Mouse (Mus musculus): Measurements from ENCODE around the gene Psmc3ip.
A peak's percentile ranks its signal among the peaks of the same experiment; 100 is the strongest.

The Psmc3ip gene

GRCm38 (mm10) chr11:101052751-101053473 is 42.3 kb downstream of the Psmc3ip start:
- DNase-seq (ENCODE audit: low spot score in 2 of 2) = peak in 1 of 2 experiments; percentile 33

GRCm38 (mm10) chr11:101051617-101052016 is 43.6 kb downstream of the Psmc3ip start:
- DNase-seq (ENCODE audit: low spot score in 2 of 2) = no peak

GRCm38 (mm10) chr11:101051051-101051493 is 44.2 kb downstream of the Psmc3ip start:
- no peak for DNase-seq (ENCODE audit: low spot score in 2 of 2)

GRCm38 (mm10) chr11:101050359-101050758 is 44.9 kb downstream of the Psmc3ip start:
- DNase-seq (ENCODE audit: low spot score in 2 of 2) = no peak

- no peak for DNase-seq (ENCODE audit: low spot score in 2 of 2)
Measured at GRCm38 (mm10) chr11:101047502-101047901, 47.7 kb downstream of the Psmc3ip start.

GRCm38 (mm10) chr11:101046440-101046839 is 48.8 kb downstream of the Psmc3ip start:
- no peak for DNase-seq (ENCODE audit: low spot score in 2 of 2)

GRCm38 (mm10) chr11:101045826-101046225 is 49.4 kb downstream of the Psmc3ip start:
- no peak for DNase-seq (ENCODE audit: low spot score in 2 of 2)
